8 mouse cellular contexts compared by ENCODE assay signal in genomic region chr5:136962966-136963540, GRCm38 (mm10). TPM values are rescaled to one million over a fixed set of nuclear protein-coding genes. Genes with fewer than 3 reads are reported as not detected.
A peak's percentile ranks its signal among the peaks of the same experiment; 100 is the strongest.
DNase-seq lines count a peak whose midpoint lies in the region; ATAC-seq lines count a peak whose summit lies in the region.

No protein-coding gene starts in this region.

- peaks cover 45% of the 10 kb centered on the region for H3K4me1 ChIP-seq in kidney, embryonic 14.5 days (ENCODE audit: control insufficient read depth, insufficient read depth, low read length)
- peaks cover 27% of the 10 kb centered on the region for H3K4me1 ChIP-seq in embryonic facial prominence, embryonic 13.5 days
- peaks cover 49% of the 10 kb centered on the region for H3K4me1 ChIP-seq in intestine, embryonic 15.5 days (replicated peaks)
- H3K4me1 ChIP-seq in neural tube, embryonic 12.5 days = peaks cover 28% of the 10 kb centered on the region

- no peak for ATAC-seq in kidney, embryonic 14.5 days (ENCODE audit: low FRiP score, low TSS enrichment)
- no peak for ATAC-seq in embryonic facial prominence, embryonic 13.5 days (ENCODE audit: insufficient number of reproducible peaks, insufficient read depth, low FRiP score, low TSS enrichment, low read depth)
- ATAC-seq in intestine, embryonic 15.5 days = no peak
- no peak for ATAC-seq in neural tube, embryonic 12.5 days (ENCODE audit: low FRiP score, low read depth)
- no peak for ATAC-seq in CD4-positive, CD25-positive, alpha-beta regulatory T cell, adult 4 months

- H3K4me2 ChIP-seq in kidney, embryonic 14.5 days (replicated peaks; ENCODE audit: low read depth, low read length) = peak overlapping the region; percentile 77
- H3K4me2 ChIP-seq in embryonic facial prominence, embryonic 13.5 days = peak overlapping the region; percentile 84
- peak overlapping the region; percentile 78 for H3K4me2 ChIP-seq in intestine, embryonic 15.5 days (replicated peaks)
- H3K4me2 ChIP-seq in neural tube, embryonic 12.5 days (replicated peaks) = peak overlapping the region; percentile 84

- no peaks in the 10 kb centered on the region for H3K9me3 ChIP-seq in kidney, embryonic 14.5 days (ENCODE audit: control insufficient read depth, low read length)
- H3K9me3 ChIP-seq in embryonic facial prominence, embryonic 13.5 days = no peaks in the 10 kb centered on the region
- no peaks in the 10 kb centered on the region for H3K9me3 ChIP-seq in intestine, embryonic 15.5 days
- H3K9me3 ChIP-seq in neural tube, embryonic 12.5 days = no peaks in the 10 kb centered on the region

- H3K27ac ChIP-seq in kidney, embryonic 14.5 days (ENCODE audit: low read depth, low read length) = no peak overlapping the region
- H3K27ac ChIP-seq in embryonic facial prominence, embryonic 13.5 days = peak overlapping the region; percentile 88
- peak overlapping the region; percentile 40; the same call in 1 of the 2 replicates for H3K27ac ChIP-seq in intestine, embryonic 15.5 days
- H3K27ac ChIP-seq in neural tube, embryonic 12.5 days = no peak overlapping the region

- H3K9ac ChIP-seq in kidney, embryonic 14.5 days (ENCODE audit: low read depth, low read length) = peak overlapping the region; percentile 78; the same call in 1 of the 2 replicates
- peak overlapping the region; percentile 74 for H3K9ac ChIP-seq in embryonic facial prominence, embryonic 13.5 days
- H3K9ac ChIP-seq in intestine, embryonic 15.5 days = peak overlapping the region; percentile 75; the same call in 1 of the 2 replicates
- H3K9ac ChIP-seq in neural tube, embryonic 12.5 days = peak overlapping the region; percentile 63

- H3K36me3 ChIP-seq in kidney, embryonic 14.5 days (ENCODE audit: control insufficient read depth, insufficient read depth, low read length) = peaks cover 33% of the 10 kb centered on the region
- H3K36me3 ChIP-seq in embryonic facial prominence, embryonic 13.5 days = peaks cover 46% of the 10 kb centered on the region
- peaks cover 15% of the 10 kb centered on the region for H3K36me3 ChIP-seq in intestine, embryonic 15.5 days
- peaks cover 44% of the 10 kb centered on the region for H3K36me3 ChIP-seq in neural tube, embryonic 12.5 days

- no peak for DNase-seq in kidney, postnatal 14 days
- DNase-seq in ovary, postnatal 14 days (ENCODE audit: low spot score) = no peak
- no peak for DNase-seq in adipocyte (ENCODE audit: low spot score)

- WGBS in kidney, embryonic 14.5 days = 70% methylated on average over 8 of the region's 8 CpGs
- WGBS in embryonic facial prominence, embryonic 13.5 days = 78% methylated on average over 8 of the region's 8 CpGs
- WGBS in intestine, embryonic 15.5 days = 73% methylated on average over 8 of the region's 8 CpGs
- 76% methylated on average over 8 of the region's 8 CpGs for WGBS in neural tube, embryonic 12.5 days

- no peaks in the 10 kb centered on the region for H3K27me3 ChIP-seq in kidney, embryonic 14.5 days (ENCODE audit: control insufficient read depth, insufficient read depth, low read length)
- H3K27me3 ChIP-seq in embryonic facial prominence, embryonic 13.5 days = no peaks in the 10 kb centered on the region
- H3K27me3 ChIP-seq in intestine, embryonic 15.5 days (replicated peaks) = no peaks in the 10 kb centered on the region
- no peaks in the 10 kb centered on the region for H3K27me3 ChIP-seq in neural tube, embryonic 12.5 days (replicated peaks)

- H3K4me3 ChIP-seq in kidney, embryonic 14.5 days (ENCODE audit: low read length) = peak overlapping the region; percentile 82
- H3K4me3 ChIP-seq in embryonic facial prominence, embryonic 13.5 days = peak overlapping the region; percentile 67
- H3K4me3 ChIP-seq in intestine, embryonic 15.5 days (replicated peaks) = peak overlapping the region; percentile 78
- H3K4me3 ChIP-seq in neural tube, embryonic 12.5 days = peak overlapping the region; percentile 51

RNA-seq across cellular contexts. Expression of gene Cldn15, which starts 3.4 kb away (rescaled TPM):
- 1.5 and 1.7 TPM in 2 replicates for polyA plus RNA-seq in kidney, embryonic 14.5 days (2014; fragmentation: Nextera tagmentation; extraction: Ambion mirVana)
- polyA plus RNA-seq in embryonic facial prominence, embryonic 13.5 days (2015; fragmentation: Nextera tagmentation; extraction: Ambion mirVana) = 0.44 and 0.61 TPM in 2 replicates
- 18.4 and 24.9 TPM in 2 replicates for polyA plus RNA-seq in intestine, embryonic 15.5 days (2015; fragmentation: Nextera tagmentation; extraction: Ambion mirVana)
- 0.27 and 0.30 TPM in 2 replicates for polyA plus RNA-seq in neural tube, embryonic 12.5 days (2016; fragmentation: Nextera tagmentation; extraction: Ambion mirVana)
- polyA plus RNA-seq in CD4-positive, CD25-positive, alpha-beta regulatory T cell, adult 4 months (2017; shearing (Covaris generic)) = under 1 TPM in 1 of 2 experiments, not detected in 1; 0.34 TPM

RNA-seq across cellular contexts. Expression of gene Fis1, which starts 10.0 kb away (rescaled TPM):
- polyA plus RNA-seq in kidney, embryonic 14.5 days (2014; fragmentation: Nextera tagmentation; extraction: Ambion mirVana) = 333 and 398 TPM in 2 replicates
- polyA plus RNA-seq in embryonic facial prominence, embryonic 13.5 days (2015; fragmentation: Nextera tagmentation; extraction: Ambion mirVana) = 265 and 282 TPM in 2 replicates
- polyA plus RNA-seq in intestine, embryonic 15.5 days (2015; fragmentation: Nextera tagmentation; extraction: Ambion mirVana) = 258 and 259 TPM in 2 replicates
- polyA plus RNA-seq in neural tube, embryonic 12.5 days (2016; fragmentation: Nextera tagmentation; extraction: Ambion mirVana) = 304 and 321 TPM in 2 replicates
- 100 to 1,000 TPM; 390 to 404 TPM for polyA plus RNA-seq in CD4-positive, CD25-positive, alpha-beta regulatory T cell, adult 4 months (2017; shearing (Covaris generic))

RNA-seq across cellular contexts. Expression of gene Plod3, which starts 23.8 kb away (rescaled TPM):
- 28.5 and 41.4 TPM in 2 replicates for polyA plus RNA-seq in kidney, embryonic 14.5 days (2014; fragmentation: Nextera tagmentation; extraction: Ambion mirVana)
- polyA plus RNA-seq in embryonic facial prominence, embryonic 13.5 days (2015; fragmentation: Nextera tagmentation; extraction: Ambion mirVana) = 49.0 and 62.4 TPM in 2 replicates
- 41.1 and 42.8 TPM in 2 replicates for polyA plus RNA-seq in intestine, embryonic 15.5 days (2015; fragmentation: Nextera tagmentation; extraction: Ambion mirVana)
- polyA plus RNA-seq in neural tube, embryonic 12.5 days (2016; fragmentation: Nextera tagmentation; extraction: Ambion mirVana) = 38.4 and 39.8 TPM in 2 replicates
- 1 to 10 TPM; 4.4 to 8.8 TPM for polyA plus RNA-seq in CD4-positive, CD25-positive, alpha-beta regulatory T cell, adult 4 months (2017; shearing (Covaris generic))

RNA-seq across cellular contexts. Expression of gene Znhit1, which starts 24.8 kb away (rescaled TPM):
- 80.6 and 93.2 TPM in 2 replicates for polyA plus RNA-seq in kidney, embryonic 14.5 days (2014; fragmentation: Nextera tagmentation; extraction: Ambion mirVana)
- polyA plus RNA-seq in embryonic facial prominence, embryonic 13.5 days (2015; fragmentation: Nextera tagmentation; extraction: Ambion mirVana) = 117 and 124 TPM in 2 replicates
- polyA plus RNA-seq in intestine, embryonic 15.5 days (2015; fragmentation: Nextera tagmentation; extraction: Ambion mirVana) = 99.9 and 111 TPM in 2 replicates
- 103 and 109 TPM in 2 replicates for polyA plus RNA-seq in neural tube, embryonic 12.5 days (2016; fragmentation: Nextera tagmentation; extraction: Ambion mirVana)
- polyA plus RNA-seq in CD4-positive, CD25-positive, alpha-beta regulatory T cell, adult 4 months (2017; shearing (Covaris generic)) = 10 to 100 TPM; 50.3 to 67.0 TPM

RNA-seq across cellular contexts. Expression of gene Ift22, which starts 55.1 kb away (rescaled TPM):
- polyA plus RNA-seq in kidney, embryonic 14.5 days (2014; fragmentation: Nextera tagmentation; extraction: Ambion mirVana) = 85.0 and 86.7 TPM in 2 replicates
- 67.4 and 70.2 TPM in 2 replicates for polyA plus RNA-seq in embryonic facial prominence, embryonic 13.5 days (2015; fragmentation: Nextera tagmentation; extraction: Ambion mirVana)
- 54.4 and 55.0 TPM in 2 replicates for polyA plus RNA-seq in intestine, embryonic 15.5 days (2015; fragmentation: Nextera tagmentation; extraction: Ambion mirVana)
- 98.2 and 106 TPM in 2 replicates for polyA plus RNA-seq in neural tube, embryonic 12.5 days (2016; fragmentation: Nextera tagmentation; extraction: Ambion mirVana)
- polyA plus RNA-seq in CD4-positive, CD25-positive, alpha-beta regulatory T cell, adult 4 months (2017; shearing (Covaris generic)) = 10 to 100 TPM; 12.5 to 14.1 TPM

Comparison
In these comparisons a context has a peak if more than half of its experiments do, and no peak if none do; other contexts are left out.
1. H3K27ac ChIP-seq: peak in embryonic facial prominence, embryonic 13.5 days (single experiment) and intestine, embryonic 15.5 days (single experiment); none in kidney, embryonic 14.5 days (single experiment) and neural tube, embryonic 12.5 days (single experiment).
2. Peak in every context shown above with its lines, with median percentiles within 50 percentile points of each other: H3K4me2 ChIP-seq, H3K4me3 ChIP-seq and H3K9ac ChIP-seq.